Mouse (Mus musculus): ENCODE measurements around the gene Tubb2b. TPM values are rescaled to one million over a fixed set of nuclear protein-coding genes. Genes with fewer than 3 reads are reported as not detected.

Tubb2b gene
- polyA plus RNA-seq (2015; fragmentation: Nextera tagmentation; extraction: Ambion mirVana) = 4.8 and 7.6 TPM in 2 replicates

GRCm38 (mm10) chr13:34130226-34130731 lies at the start of gene Tubb2b:
Gene Tubb2b, minus strand, starts transcription at chr13:34130466.

GRCm38 (mm10) chr13:34162491-34163303 lies 32.4 kb upstream of the Tubb2b start, which contains the start of gene Psmg4:
Gene Psmg4, plus strand, starts transcription at chr13:34162964.

GRCm38 (mm10) chr13:34077492-34078271 lies 52.6 kb downstream of the Tubb2b start, which contains the start of gene Tubb2a:
Gene Tubb2a, minus strand, starts transcription at chr13:34078007.

Other genes with a start within 250 kb of the Tubb2b start
- 0.10 and 0.19 TPM in 2 replicates for gene Serpinb6c, start 224.8 kb downstream of the Tubb2b start, polyA plus RNA-seq (2015; fragmentation: Nextera tagmentation; extraction: Ambion mirVana)
- gene Nqo2, start 165.8 kb downstream of the Tubb2b start, polyA plus RNA-seq (2015; fragmentation: Nextera tagmentation; extraction: Ambion mirVana) = 14.8 and 18.7 TPM in 2 replicates
- gene Ripk1, start 128.1 kb downstream of the Tubb2b start, polyA plus RNA-seq (2015; fragmentation: Nextera tagmentation; extraction: Ambion mirVana) = 14.4 and 15.3 TPM in 2 replicates
- 114 and 117 TPM in 2 replicates for gene Serpinb6a, start 127.7 kb downstream of the Tubb2b start, polyA plus RNA-seq (2015; fragmentation: Nextera tagmentation; extraction: Ambion mirVana)
- 33.6 and 33.7 TPM in 2 replicates for gene Bphl, start 92.9 kb downstream of the Tubb2b start, polyA plus RNA-seq (2015; fragmentation: Nextera tagmentation; extraction: Ambion mirVana)
- 116 and 139 TPM in 2 replicates for gene Tubb2a, start 52.5 kb downstream of the Tubb2b start, polyA plus RNA-seq (2015; fragmentation: Nextera tagmentation; extraction: Ambion mirVana)
- 46.4 and 47.9 TPM in 2 replicates for gene Psmg4, start 32.5 kb upstream of the Tubb2b start, polyA plus RNA-seq (2015; fragmentation: Nextera tagmentation; extraction: Ambion mirVana)
- 4.7 and 5.5 TPM in 2 replicates for gene Slc22a23, start 214.7 kb upstream of the Tubb2b start, polyA plus RNA-seq (2015; fragmentation: Nextera tagmentation; extraction: Ambion mirVana)